Mouse (Mus musculus) cerebellum, adult 2 months (tissue): ENCODE data around the gene Astn2. TPM values are rescaled to one million over a fixed set of nuclear protein-coding genes. Genes with fewer than 3 reads are reported as not detected.

Experiments
- DNase-seq, 2 experiments: peaks; one replicate each; pipeline ENCODE4 v3.0.0; 2021
- H3K27ac ChIP-seq: fragments of 200-500 bp; 2 replicates; pipeline ENCODE4 v1.5.1; 2012; ENCODE audit warnings: low read length, control low read depth, inconsistent platforms; ENCODE audit not compliant: insufficient read depth
- H3K27me3 ChIP-seq: fragments of 200-500 bp; 2 replicates; pipeline ENCODE4 v1.6.1; 2012; ENCODE audit warnings: inconsistent platforms, mild to moderate bottlenecking, low read length, moderate library complexity; ENCODE audit not compliant: control insufficient read depth, insufficient read depth
- H3K4me1 ChIP-seq: fragments of 200-500 bp; 2 replicates; pipeline ENCODE4 v1.6.1; 2011; ENCODE audit warnings: low read length; ENCODE audit not compliant: control insufficient read depth, insufficient read depth
- H3K4me3 ChIP-seq: fragments of 200-500 bp; replicated peaks from 2 replicates; pipeline ENCODE3; 2011; ENCODE audit warnings: mild to moderate bottlenecking, low read depth, low read length, control low read depth; ENCODE audit not compliant: insufficient read depth
- CTCF ChIP-seq: fragments of 200-500 bp; IDR thresholded peaks from 2 replicates; pipeline ENCODE4 v1.5.1; 2011; ENCODE audit warnings: low read depth, mild to moderate bottlenecking, control low read depth, low read length, moderate library complexity, borderline replicate concordance; ENCODE audit not compliant: insufficient read depth
- POLR2A ChIP-seq: fragments of 200-500 bp; IDR thresholded peaks from 2 replicates; pipeline ENCODE4 v1.6.1; 2011; ENCODE audit warnings: low read length, control low read depth, borderline replicate concordance; ENCODE audit not compliant: insufficient read depth
- WGBS: fragments of 180-500 bp; shearing (Covaris S2); methylation state at CpG from one replicate; pipeline ENCODE4 v1.1.7; 2018; 5-methylcytosine and 5-hydroxymethylcytosine counted together
- polyA plus RNA-seq: library from polyadenylated mRNA; depleted of rRNA; stranded (reverse); fragments of >200 nt; gene quantifications from 2 replicates; pipeline ENCODE4 v1.2.3, GENCODE M21; 2012

Gene Astn2
- polyA plus RNA-seq, 1 experiment: 56.9 TPM

- Histone ChIP-seq H3K4me3 (no peak overlapping the region), H3K27ac (no peak overlapping the region), H3K27me3 (no peaks in the 10 kb centered on the region), H3K4me1 (peaks cover 19% of the 10 kb centered on the region; the same call in 1 of the 2 replicates)
- 39% methylated on average over 5 of the region's 5 CpGs for WGBS
- no peak for TF ChIP-seq CTCF
- DNase-seq: no peak
Measured at GRCm38 (mm10) chr4:65678929-65679328, 725.5 kb downstream of the Astn2 start.

DNA sequence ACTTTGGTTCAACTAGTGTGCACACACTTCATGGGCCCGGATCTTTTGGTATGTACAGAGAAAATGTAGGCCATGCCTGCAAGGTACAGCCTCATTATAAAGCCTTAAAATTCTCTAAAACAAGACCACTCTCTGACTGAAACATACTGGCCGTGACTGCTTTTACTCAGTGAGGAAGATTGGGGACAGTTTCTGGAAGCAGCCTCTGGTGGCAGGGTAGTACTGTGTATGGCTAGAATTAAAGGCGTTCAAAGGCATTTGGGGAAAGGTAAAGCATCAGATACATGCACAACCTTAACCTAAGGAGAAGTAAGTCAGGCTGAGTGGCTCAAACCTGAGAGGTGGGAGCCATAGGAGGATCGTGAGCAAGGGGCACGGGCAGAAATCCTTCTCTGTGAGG lies 725.9 kb downstream of the Astn2 start:
- no peak overlapping the region for H3K4me3 ChIP-seq
- DNase-seq: no peak
- WGBS: 83% methylated on average over 5 of the region's 5 CpGs
- TF ChIP-seq CTCF: no peak
- no peak for TF ChIP-seq POLR2A
- no peaks in the 10 kb centered on the region for H3K27me3 ChIP-seq
- peaks cover 18% of the 10 kb centered on the region; the same call in 1 of the 2 replicates for H3K4me1 ChIP-seq
- H3K27ac ChIP-seq: no peak overlapping the region

GRCm38 (mm10) chr4:65674267-65674978 lies 730.0 kb downstream of the Astn2 start:
- Histone ChIP-seq H3K27ac (peak overlapping the region; percentile 75; the same call in 1 of the 2 replicates), H3K27me3 (no peaks in the 10 kb centered on the region), H3K4me1 (peaks cover 27% of the 10 kb centered on the region; the same call in 1 of the 2 replicates), H3K4me3 (no peak overlapping the region)
- DNase-seq: peak; percentile 72 to 95
- TF ChIP-seq POLR2A: no peak
- TF ChIP-seq CTCF: no peak
- 9% methylated on average over 4 of the region's 4 CpGs for WGBS

DNA sequence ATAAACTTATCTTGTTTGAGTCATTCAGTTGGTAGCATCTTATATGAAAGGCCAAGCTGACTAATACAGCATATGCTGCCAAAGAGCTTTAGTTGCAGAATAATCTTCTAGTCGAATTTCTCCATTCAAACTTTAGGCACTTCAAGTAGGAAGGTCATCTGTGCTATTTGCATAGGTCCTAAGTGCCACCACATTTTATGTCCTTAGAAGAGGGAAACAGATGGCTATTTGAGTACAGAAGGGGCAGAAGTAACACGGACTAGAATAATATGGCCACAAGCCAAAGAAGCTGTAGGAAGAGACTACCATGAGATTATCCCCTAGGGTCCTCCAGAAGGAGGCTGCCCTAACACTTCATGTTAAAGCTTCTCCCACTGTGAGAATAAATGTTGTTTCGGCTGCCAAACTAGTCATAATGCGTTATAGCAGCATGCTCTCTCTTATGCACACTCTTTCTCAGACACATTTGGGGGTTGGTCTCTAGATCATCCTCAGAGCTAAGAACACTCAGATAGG lies 730.9 kb downstream of the Astn2 start:
- TF ChIP-seq POLR2A: no peak
- no peak for TF ChIP-seq CTCF
- Histone ChIP-seq H3K27ac (peak overlapping the region; percentile 79; the same call in 1 of the 2 replicates), H3K4me3 (no peak overlapping the region), H3K4me1 (peaks cover 24% of the 10 kb centered on the region; the same call in 1 of the 2 replicates), H3K27me3 (no peaks in the 10 kb centered on the region)
- peak; percentile 33 to 67 for DNase-seq
- WGBS: 22% methylated on average over 4 of the region's 4 CpGs

GRCm38 (mm10) chr4:65672294-65672693 lies 732.1 kb downstream of the Astn2 start:
- no peak for DNase-seq
- TF ChIP-seq CTCF (no peak), POLR2A (no peak)
- no peaks in the 10 kb centered on the region for H3K27me3 ChIP-seq
- peak overlapping the region; percentile 35; the same call in 1 of the 2 replicates for H3K27ac ChIP-seq
- peaks cover 24% of the 10 kb centered on the region; the same call in 1 of the 2 replicates for H3K4me1 ChIP-seq
- WGBS: 54% methylated on average over 2 of the region's 2 CpGs
- no peak overlapping the region for H3K4me3 ChIP-seq

GRCm38 (mm10) chr4:65671585-65672184 lies 732.7 kb downstream of the Astn2 start:
- H3K27ac ChIP-seq: no peak overlapping the region; the same call in 1 of the 2 replicates
- H3K4me1 ChIP-seq: peaks cover 24% of the 10 kb centered on the region; the same call in 1 of the 2 replicates
- WGBS: 72% methylated on average over 6 of the region's 6 CpGs
- no peaks in the 10 kb centered on the region for H3K27me3 ChIP-seq
- no peak for TF ChIP-seq CTCF
- TF ChIP-seq POLR2A: no peak
- no peak for DNase-seq
- no peak overlapping the region for H3K4me3 ChIP-seq

DNA sequence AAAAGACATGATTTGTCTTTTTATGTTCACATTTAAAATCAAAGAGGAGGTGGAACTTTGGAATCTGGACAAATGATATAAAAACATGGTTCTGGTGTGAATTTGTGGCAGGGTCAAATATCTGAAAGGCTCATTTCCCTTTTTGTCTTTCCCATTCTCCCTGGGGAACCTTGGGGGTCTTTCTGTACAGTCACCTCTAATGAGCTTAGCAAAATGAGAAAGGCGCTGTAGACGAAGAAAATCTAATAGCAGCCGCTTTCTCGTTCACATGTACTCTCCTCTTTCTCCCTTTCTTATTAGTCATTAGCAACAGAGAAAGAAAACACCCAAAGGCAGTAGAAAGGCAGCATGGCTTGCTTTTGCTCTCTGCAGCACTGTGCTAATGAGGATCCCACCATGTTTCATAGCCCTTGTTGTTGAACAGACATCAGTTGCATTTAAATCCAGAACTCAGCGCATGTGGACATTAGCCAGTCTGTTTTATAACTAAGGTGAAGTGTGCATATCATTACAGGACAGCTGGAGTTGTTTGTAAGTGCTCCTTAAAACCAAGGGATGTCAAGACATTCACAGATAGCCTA lies 737.3 kb downstream of the Astn2 start:
- H3K4me1 ChIP-seq: peaks cover 3% of the 10 kb centered on the region; the same call in 1 of the 2 replicates
- DNase-seq: no peak
- no peak overlapping the region for H3K27ac ChIP-seq
- H3K4me3 ChIP-seq: no peak overlapping the region
- WGBS: 92% methylated on average over 5 of the region's 5 CpGs
- TF ChIP-seq POLR2A (no peak), CTCF (no peak)
- no peaks in the 10 kb centered on the region for H3K27me3 ChIP-seq
